Mouse (Mus musculus): ENCODE results near the gene Serp2. TPM values are rescaled to one million over a fixed set of nuclear protein-coding genes. Genes with fewer than 3 reads are reported as not detected.
"Not testable (repeated sequence)": the region's sequence is repeated elsewhere in the genome, so short reads cannot be mapped to it uniquely, and the experiment has no call there.

The Serp2 gene
- polyA plus RNA-seq, 1 experiment from 2014 or later = 10.0 TPM

- Histone ChIP-seq H3K27me3 (replicated peaks) (no peaks in the 10 kb centered on the region), H3K4me2 (replicated peaks) (no peak overlapping the region), H3K9ac (no peak overlapping the region), H3K36me3 (no peaks in the 10 kb centered on the region), H3K4me3 (replicated peaks) (no peak overlapping the region), H3K27ac (no peak overlapping the region), H3K9me3 (no peaks in the 10 kb centered on the region), H3K4me1 (replicated peaks) (peaks cover 12% of the 10 kb centered on the region; the same call in 1 of the 2 replicates)
- WGBS = 83% methylated on average over 8 of the region's 8 CpGs
- no peak for ATAC-seq
Observed at GRCm38 (mm10) chr14:76566711-76567110, 10.0 kb upstream of the Serp2 start.

- Histone ChIP-seq H3K9ac (no peak overlapping the region), H3K9me3 (no peaks in the 10 kb centered on the region), H3K4me3 (replicated peaks) (no peak overlapping the region), H3K4me2 (replicated peaks) (no peak overlapping the region), H3K36me3 (no peaks in the 10 kb centered on the region), H3K27me3 (replicated peaks) (no peaks in the 10 kb centered on the region), H3K4me1 (replicated peaks) (peaks cover 12% of the 10 kb centered on the region; the same call in 1 of the 2 replicates), H3K27ac (no peak overlapping the region)
- WGBS = 61% methylated on average over 4 of the region's 4 CpGs
- no peak for ATAC-seq
Observed at GRCm38 (mm10) chr14:76566193-76566592, 9.5 kb upstream of the Serp2 start.

GRCm38 (mm10) chr14:76559208-76559607 lies 2.5 kb upstream of the Serp2 start:
- H3K4me1 ChIP-seq (replicated peaks) = peaks cover 18% of the 10 kb centered on the region
- H3K27me3 ChIP-seq (replicated peaks) = no peaks in the 10 kb centered on the region
- no peak for ATAC-seq
- WGBS = 90% methylated on average over 2 of the region's 2 CpGs
- no peak overlapping the region for H3K27ac ChIP-seq
- no peak overlapping the region for H3K4me3 ChIP-seq (replicated peaks)
- H3K9ac ChIP-seq = no peak overlapping the region
- no peak overlapping the region for H3K4me2 ChIP-seq (replicated peaks)
- H3K9me3 ChIP-seq = no peaks in the 10 kb centered on the region
- no peaks in the 10 kb centered on the region for H3K36me3 ChIP-seq

- not testable (repeated sequence) for H3K27me3 ChIP-seq (replicated peaks); ATAC-seq; H3K9me3 ChIP-seq; H3K36me3 ChIP-seq; H3K9ac ChIP-seq; H3K27ac ChIP-seq; H3K4me3 ChIP-seq (replicated peaks); H3K4me2 ChIP-seq (replicated peaks)
- 42% methylated on average over 8 of the region's 8 CpGs for whole genome bisulfite sequencing
- H3K4me1 ChIP-seq (replicated peaks) = peaks cover 18% of the 10 kb centered on the region
Observed at GRCm38 (mm10) chr14:76558171-76558570, 1.5 kb upstream of the Serp2 start.

- H3K27me3 ChIP-seq (replicated peaks) = no peaks in the 10 kb centered on the region
- peak overlapping the region; percentile 97 for H3K4me2 ChIP-seq (replicated peaks)
- H3K4me1 ChIP-seq (replicated peaks) = peaks cover 18% of the 10 kb centered on the region
- WGBS = 1% methylated on average over 67 of the region's 67 CpGs
- no peaks in the 10 kb centered on the region for H3K36me3 ChIP-seq
- H3K9me3 ChIP-seq = no peaks in the 10 kb centered on the region
- H3K27ac ChIP-seq = peak overlapping the region; percentile 74
- H3K9ac ChIP-seq = peak overlapping the region; percentile 52
- peak; percentile 80 for ATAC-seq
- H3K4me3 ChIP-seq (replicated peaks) = peak overlapping the region; percentile 62
Observed at GRCm38 (mm10) chr14:76556031-76556851, 448 bp downstream of the Serp2 start.

- H3K27ac ChIP-seq = peak overlapping the region; percentile 74
- 47% methylated on average over 18 of the region's 18 CpGs for WGBS
- H3K9me3 ChIP-seq = no peaks in the 10 kb centered on the region
- H3K36me3 ChIP-seq = no peaks in the 10 kb centered on the region
- H3K9ac ChIP-seq = peak overlapping the region; percentile 52
- no peaks in the 10 kb centered on the region for H3K27me3 ChIP-seq (replicated peaks)
- peak overlapping the region; percentile 62 for H3K4me3 ChIP-seq (replicated peaks)
- peaks cover 18% of the 10 kb centered on the region for H3K4me1 ChIP-seq (replicated peaks)
- H3K4me2 ChIP-seq (replicated peaks) = peak overlapping the region; percentile 97
- 0 out of 2 replicates have a peak, but pooled peaks have one; percentile 18 for ATAC-seq
Observed at GRCm38 (mm10) chr14:76555263-76556030, 1.2 kb downstream of the Serp2 start.

- H3K9ac ChIP-seq = no peak overlapping the region
- no peak for ATAC-seq
- no peak overlapping the region for H3K4me2 ChIP-seq (replicated peaks)
- H3K27ac ChIP-seq = no peak overlapping the region
- H3K4me3 ChIP-seq (replicated peaks) = no peak overlapping the region
- no peaks in the 10 kb centered on the region for H3K9me3 ChIP-seq
- no peaks in the 10 kb centered on the region for H3K27me3 ChIP-seq (replicated peaks)
- no peaks in the 10 kb centered on the region for H3K36me3 ChIP-seq
- 0 out of 2 replicates have a peak, but pooled peaks cover 9% of the 10 kb centered on the region for H3K4me1 ChIP-seq (replicated peaks)
- 67% methylated on average over 6 of the region's 6 CpGs for WGBS
Observed at GRCm38 (mm10) chr14:76544136-76544535, 12.6 kb downstream of the Serp2 start.

GRCm38 (mm10) chr14:76541341-76541740 lies 15.3 kb downstream of the Serp2 start:
- 68% methylated on average over 2 of the region's 2 CpGs for WGBS
- no peak overlapping the region for H3K4me3 ChIP-seq (replicated peaks)
- H3K9me3 ChIP-seq = no peaks in the 10 kb centered on the region
- H3K4me2 ChIP-seq (replicated peaks) = no peak overlapping the region
- no peaks in the 10 kb centered on the region for H3K27me3 ChIP-seq (replicated peaks)
- H3K4me1 ChIP-seq (replicated peaks) = 0 out of 2 replicates have a peak, but pooled peaks cover 12% of the 10 kb centered on the region
- peak; percentile 39; the same call in 1 of the 2 replicates for ATAC-seq
- no peak overlapping the region for H3K27ac ChIP-seq
- H3K36me3 ChIP-seq = no peaks in the 10 kb centered on the region
- no peak overlapping the region for H3K9ac ChIP-seq

- H3K9me3 ChIP-seq = no peaks in the 10 kb centered on the region
- no peak overlapping the region for H3K9ac ChIP-seq
- no peak overlapping the region for H3K4me3 ChIP-seq (replicated peaks)
- WGBS = 92% methylated on average over 5 of the region's 5 CpGs
- no peak for ATAC-seq
- H3K4me2 ChIP-seq (replicated peaks) = no peak overlapping the region
- H3K36me3 ChIP-seq = no peaks in the 10 kb centered on the region
- no peak overlapping the region for H3K27ac ChIP-seq
- H3K4me1 ChIP-seq (replicated peaks) = 0 out of 2 replicates have a peak, but pooled peaks cover 12% of the 10 kb centered on the region
- no peaks in the 10 kb centered on the region for H3K27me3 ChIP-seq (replicated peaks)
Observed at GRCm38 (mm10) chr14:76540005-76540670, 16.6 kb downstream of the Serp2 start.

GRCm38 (mm10) chr14:76536921-76537320 lies 19.8 kb downstream of the Serp2 start:
- no peaks in the 10 kb centered on the region for H3K27me3 ChIP-seq (replicated peaks)
- 17% methylated on average over 6 of the region's 6 CpGs for WGBS
- no peak overlapping the region for H3K4me2 ChIP-seq (replicated peaks)
- H3K4me1 ChIP-seq (replicated peaks) = peaks cover 26% of the 10 kb centered on the region
- ATAC-seq = 0 out of 2 replicates have a peak, but pooled peaks have one; percentile 23
- no peaks in the 10 kb centered on the region for H3K9me3 ChIP-seq
- no peak overlapping the region for H3K9ac ChIP-seq
- no peaks in the 10 kb centered on the region for H3K36me3 ChIP-seq
- H3K4me3 ChIP-seq (replicated peaks) = no peak overlapping the region
- 0 out of 2 replicates have a peak overlapping the region, but pooled peaks have one; percentile 49 for H3K27ac ChIP-seq

- no peak overlapping the region for H3K4me3 ChIP-seq (replicated peaks)
- no peaks in the 10 kb centered on the region for H3K27me3 ChIP-seq (replicated peaks)
- WGBS = 80% methylated on average over 1 of the region's 1 CpGs
- H3K9ac ChIP-seq = no peak overlapping the region
- no peaks in the 10 kb centered on the region for H3K9me3 ChIP-seq
- H3K4me2 ChIP-seq (replicated peaks) = no peak overlapping the region
- H3K36me3 ChIP-seq = no peaks in the 10 kb centered on the region
- H3K27ac ChIP-seq = no peak overlapping the region
- ATAC-seq = no peak
- peaks cover 19% of the 10 kb centered on the region for H3K4me1 ChIP-seq (replicated peaks)
Observed at GRCm38 (mm10) chr14:76535096-76535495, 21.6 kb downstream of the Serp2 start.
